Mouse (Mus musculus): ENCODE results near the gene Icam4.

DNA sequence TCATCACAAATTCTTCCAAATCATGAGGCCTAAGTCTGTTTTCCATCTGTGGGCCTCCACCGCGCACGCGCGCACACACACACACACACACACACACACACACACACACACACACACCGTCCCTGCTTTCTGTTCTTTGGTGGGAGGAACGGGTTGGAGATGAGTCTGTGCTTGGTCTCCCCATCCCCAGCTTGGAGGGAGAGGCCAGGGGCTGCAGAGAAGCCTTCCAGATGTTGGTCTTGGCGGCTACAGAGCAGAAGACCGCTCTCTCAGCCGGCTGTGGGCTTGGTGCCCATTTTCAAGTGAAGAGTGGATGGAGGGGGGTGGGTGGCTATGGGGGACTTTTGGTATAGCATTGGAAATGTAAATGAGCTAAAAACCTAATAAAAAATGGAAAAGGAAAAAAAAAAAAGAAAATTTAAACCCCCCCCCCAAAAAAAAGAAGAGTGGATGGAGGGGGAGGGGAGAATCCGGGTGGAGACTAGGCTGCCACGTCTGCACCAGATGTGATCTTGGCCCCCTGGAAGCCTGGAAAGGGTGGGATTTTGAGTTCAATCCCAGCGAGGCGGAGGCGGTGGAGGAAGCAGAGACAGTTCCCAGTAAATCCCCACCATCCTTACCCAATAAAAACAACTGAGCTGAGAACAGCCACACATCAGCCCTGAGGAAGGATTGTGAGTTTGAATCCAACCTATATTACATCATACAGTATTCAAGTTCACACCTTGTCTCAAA is 42.1 kb upstream of the Icam4 start:
- TF ChIP-seq POLR2A (IDR thresholded peaks at IDR 0.05; ENCODE audit: control insufficient read depth in 1 of 2, insufficient read depth in 1 of 2, low read depth in 1 of 2, low read length in 2 of 2, poor library complexity in 1 of 2) (no peak), RCOR1 (IDR thresholded peaks at IDR 0.05; ENCODE audit: low read depth, low read length) (no peak), EP300 (IDR thresholded peaks at IDR 0.05; ENCODE audit: low read depth in 1 of 2, low read length in 2 of 2) (no peak)
